Mouse (Mus musculus) MEL (cell line): Measurements from ENCODE around the gene Hmgn1. TPM values are rescaled to one million over a fixed set of nuclear protein-coding genes. Genes with fewer than 3 reads are reported as not detected.
A peak's percentile ranks its signal among the peaks of the same experiment; 100 is the strongest.
"Not testable (repeated sequence)": the region's sequence is repeated elsewhere in the genome, so short reads cannot be mapped to it uniquely, and the experiment has no call there.

Experiments
- DNase-seq: peaks from one replicate; pipeline ENCODE4 v3.0.0; 2011; ENCODE audit warnings: low read depth, low spot score
- H3K27ac ChIP-seq: 2 replicates; pipeline ENCODE4 v1.5.1; 2012; ENCODE audit warnings: low read depth, mild to moderate bottlenecking, control low read depth, low read length, moderate library complexity; ENCODE audit not compliant: control insufficient read depth
- H3K27me3 ChIP-seq, 2 experiments: fragments of 150-350 bp in 1 of 2; sonication (generic) in 1 of 2; 2 replicates each; pipeline ENCODE4 v1.6.1; 2012; ENCODE audit warnings: low read length in 2 of 2, mild to moderate bottlenecking in 2 of 2, improper control_type of control experiment in 1 of 2, moderate library complexity in 1 of 2; ENCODE audit not compliant: insufficient read depth in 2 of 2, control insufficient read depth in 1 of 2
- H3K36me3 ChIP-seq, 2 experiments: 2 replicates each; pipeline ENCODE4 v1.6.1; 2012 to 2014; ENCODE audit warnings: low read length in 2 of 2, improper control_type of control experiment in 1 of 2, inconsistent platforms in 1 of 2, mild to moderate bottlenecking in 1 of 2; ENCODE audit not compliant: insufficient read depth in 2 of 2, control insufficient read depth in 1 of 2
- H3K4me1 ChIP-seq, 2 experiments: fragments of 150-350 bp in 1 of 2; sonication (generic) in 1 of 2; 2 replicates each; pipeline ENCODE4 v1.6.1; 2012; ENCODE audit warnings: low read length in 2 of 2, improper control_type of control experiment in 1 of 2, mild to moderate bottlenecking in 1 of 2; ENCODE audit not compliant: insufficient read depth in 2 of 2, control insufficient read depth in 1 of 2
- H3K4me3 ChIP-seq, 2 experiments: fragments of 150-350 bp in 1 of 2; sonication (generic) in 1 of 2; 2 replicates each; pipeline ENCODE4 v1.5.1; 2012; ENCODE audit warnings: low read depth in 2 of 2, low read length in 2 of 2, mild to moderate bottlenecking in 2 of 2, moderate library complexity in 2 of 2, control low read depth in 1 of 2, improper control_type of control experiment in 1 of 2; ENCODE audit not compliant: control insufficient read depth in 1 of 2, insufficient read depth in 1 of 2
- H3K79me2 ChIP-seq: 2 replicates; pipeline ENCODE4 v1.6.1; 2012; ENCODE audit warnings: mild to moderate bottlenecking, low read length, moderate library complexity; ENCODE audit not compliant: control insufficient read depth, poor library complexity, insufficient read depth
- H3K9ac ChIP-seq: 2 replicates; pipeline ENCODE4 v1.6.1; 2012; ENCODE audit warnings: low read depth, mild to moderate bottlenecking, control low read depth, low read length, moderate library complexity; ENCODE audit not compliant: control insufficient read depth, poor library complexity, severe bottlenecking
- H3K9me3 ChIP-seq: fragments of 150-350 bp; sonication (generic); replicated peaks from 2 replicates; pipeline ENCODE4 v1.6.1; 2012; ENCODE audit warnings: mild to moderate bottlenecking, low read length, improper control_type of control experiment, moderate library complexity; ENCODE audit not compliant: insufficient read depth
- CHD1 ChIP-seq: IDR thresholded peaks from 2 replicates; pipeline ENCODE4 v1.6.1; 2012; ENCODE audit warnings: low read depth, mild to moderate bottlenecking, inconsistent platforms, low read length, improper control_type of control experiment
- CTCF ChIP-seq, 3 experiments: IDR thresholded peaks in 2 of 3; conservative IDR thresholded peaks in 1 of 3; 2 replicates each; pipeline ENCODE4 v1.5.1; 2011 to 2012; ENCODE audit warnings: low read length in 3 of 3, low read depth in 2 of 3, mild to moderate bottlenecking in 2 of 3, improper control_type of control experiment in 1 of 3, inconsistent platforms in 1 of 3, mixed read lengths in 1 of 3, moderate library complexity in 1 of 3; ENCODE audit not compliant: control insufficient read depth in 1 of 3, insufficient read depth in 1 of 3, poor library complexity in 1 of 3, severe bottlenecking in 1 of 3
- EP300 ChIP-seq, 2 experiments: IDR thresholded peaks; 2 replicates each; pipeline ENCODE4 v1.6.1; 2011; ENCODE audit warnings: improper control_type of control experiment in 2 of 2, low read length in 2 of 2, low read depth in 1 of 2, mild to moderate bottlenecking in 1 of 2
- GABPA ChIP-seq: IDR thresholded peaks from 2 replicates; pipeline ENCODE4 v1.6.1; 2012; ENCODE audit warnings: low read depth, mild to moderate bottlenecking, inconsistent platforms, low read length, improper control_type of control experiment, moderate library complexity
- GATA1 ChIP-seq: IDR thresholded peaks from 2 replicates; pipeline ENCODE4 v1.6.1; 2011; ENCODE audit warnings: low read depth, low read length, improper control_type of control experiment
- JUND ChIP-seq: IDR thresholded peaks from 2 replicates; pipeline ENCODE4 v1.6.1; 2011; ENCODE audit warnings: low read depth, mild to moderate bottlenecking, improper control_type of control experiment, low read length
- KAT2A ChIP-seq: conservative IDR thresholded peaks from 2 replicates; pipeline ENCODE4 v1.6.1; 2012; ENCODE audit warnings: low read depth, low read length, improper control_type of control experiment, inconsistent platforms
- MAX ChIP-seq: IDR thresholded peaks from 2 replicates; pipeline ENCODE4 v1.6.1; 2011; ENCODE audit warnings: low read length, improper control_type of control experiment
- MAZ ChIP-seq: IDR thresholded peaks from 2 replicates; pipeline ENCODE4 v1.6.1; 2012; ENCODE audit warnings: low read depth, mild to moderate bottlenecking, inconsistent platforms, low read length, improper control_type of control experiment
- MXI1 ChIP-seq: IDR thresholded peaks from 2 replicates; pipeline ENCODE4 v1.6.1; 2011; ENCODE audit warnings: mild to moderate bottlenecking, low read depth, low read length, improper control_type of control experiment
- NELFE ChIP-seq: IDR thresholded peaks from 2 replicates; pipeline ENCODE4 v1.6.1; 2011; ENCODE audit warnings: low read depth, low read length, improper control_type of control experiment
- NRF1 ChIP-seq: IDR thresholded peaks from 2 replicates; pipeline ENCODE4 v1.6.1; 2014; ENCODE audit warnings: low read depth, mild to moderate bottlenecking, inconsistent platforms, low read length, improper control_type of control experiment, moderate library complexity; ENCODE audit not compliant: poor library complexity, insufficient read depth, severe bottlenecking
- POLR2A ChIP-seq, 2 experiments: IDR thresholded peaks; 2 replicates each; pipeline ENCODE4 v1.6.1; 2011 to 2012; ENCODE audit warnings: low read length in 2 of 2, mild to moderate bottlenecking in 2 of 2, control low read depth in 1 of 2, improper control_type of control experiment in 1 of 2, low read depth in 1 of 2, moderate library complexity in 1 of 2; ENCODE audit not compliant: control insufficient read depth in 1 of 2, insufficient read depth in 1 of 2, poor library complexity in 1 of 2
- RCOR1 ChIP-seq: IDR thresholded peaks from 2 replicates; pipeline ENCODE4 v1.6.1; 2012; ENCODE audit warnings: low read depth, mild to moderate bottlenecking, inconsistent platforms, low read length, improper control_type of control experiment
- SMC3 ChIP-seq: IDR thresholded peaks from 2 replicates; pipeline ENCODE4 v1.6.1; 2011; ENCODE audit warnings: low read depth, low read length, improper control_type of control experiment
- TAL1 ChIP-seq: IDR thresholded peaks from 2 replicates; pipeline ENCODE4 v1.6.1; 2012; ENCODE audit warnings: mild to moderate bottlenecking, inconsistent platforms, low read length, moderate library complexity, mixed read lengths
- TBP ChIP-seq: IDR thresholded peaks from 2 replicates; pipeline ENCODE4 v1.8.0; 2011; ENCODE audit warnings: low read depth, low read length, improper control_type of control experiment
- TCF12 ChIP-seq: IDR thresholded peaks from 2 replicates; pipeline ENCODE4 v1.6.1; 2014; ENCODE audit warnings: low read depth, mild to moderate bottlenecking, inconsistent platforms, low read length, improper control_type of control experiment, moderate library complexity
- UBTF ChIP-seq: IDR thresholded peaks from 2 replicates; pipeline ENCODE4 v1.6.1; 2012; ENCODE audit warnings: low read depth, mild to moderate bottlenecking, inconsistent platforms, low read length, improper control_type of control experiment, moderate library complexity, borderline replicate concordance; ENCODE audit not compliant: insufficient read depth
- USF2 ChIP-seq, 2 experiments: IDR thresholded peaks; 2 replicates each; pipeline ENCODE4 v1.6.1; 2011 to 2012; ENCODE audit warnings: improper control_type of control experiment in 2 of 2, low read length in 2 of 2, borderline replicate concordance in 1 of 2, inconsistent platforms in 1 of 2, low read depth in 1 of 2, mild to moderate bottlenecking in 1 of 2; ENCODE audit not compliant: insufficient read depth in 1 of 2
- ZC3H11A ChIP-seq: IDR thresholded peaks from 2 replicates; pipeline ENCODE4 v1.6.1; 2012; ENCODE audit warnings: low read depth, mild to moderate bottlenecking, inconsistent platforms, low read length, improper control_type of control experiment
- ZKSCAN1 ChIP-seq: IDR thresholded peaks from 2 replicates; pipeline ENCODE4 v1.6.1; 2012; ENCODE audit warnings: low read depth, mild to moderate bottlenecking, inconsistent platforms, low read length, improper control_type of control experiment, moderate library complexity
- polyA plus RNA-seq, 2 experiments: library from polyadenylated mRNA; stranded (reverse) in 1 of 2; unstranded in 1 of 2; fragments of >175 nt in 1 of 2; fragments of >200 nt in 1 of 2; gene quantifications; 2 replicates each; pipeline versions ENCODE4 v1.2.1 to v1.2.4; 2012; ENCODE audit warnings: low replicate concordance in 2 of 2, low read depth in 1 of 2; ENCODE audit not compliant: insufficient read length in 2 of 2, insufficient read depth in 1 of 2, missing spikeins in 1 of 2
- total RNA-seq: library from RNA; depleted of rRNA; stranded (reverse); fragments of 300-350 nt; gene quantifications from 2 replicates; pipeline ENCODE4 v1.2.3, GENCODE M21; 2012

Hmgn1 gene
- total and polyA plus RNA-seq, 3 experiments, result 185 to 778 (median 246) TPM

DNA sequence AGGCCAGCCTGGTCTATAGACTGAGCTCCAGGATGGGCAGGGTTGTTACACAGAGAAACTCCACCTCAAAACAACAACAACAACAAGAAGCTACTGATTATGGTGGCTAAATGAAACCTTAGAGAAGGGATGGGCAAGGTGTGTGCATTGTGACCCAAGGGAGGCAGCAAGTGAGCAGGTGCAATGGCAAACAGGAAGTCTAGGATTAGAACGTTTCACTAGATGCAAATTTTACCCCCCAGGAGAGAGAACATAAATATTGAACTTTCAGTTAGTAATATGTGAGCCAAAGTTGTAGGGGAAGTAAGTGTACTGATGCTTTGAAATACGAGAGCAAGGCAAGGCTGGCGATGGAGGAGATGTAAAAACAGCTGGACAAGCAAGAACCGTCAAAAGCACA lies 17.9 kb downstream of the Hmgn1 start:
- Histone ChIP-seq H3K27ac (no peak overlapping the region), H3K9me3 (no peaks in the 10 kb centered on the region), H3K9ac (no peak overlapping the region), H3K36me3 (no peaks in the 10 kb centered on the region), H3K79me2 (no peaks in the 10 kb centered on the region), H3K27me3 (no peaks in the 10 kb centered on the region), H3K4me3 (no peak overlapping the region), H3K4me1 (no peaks in the 10 kb centered on the region)
- no peak for DNase-seq
- TF ChIP-seq EP300 (IDR thresholded peaks at IDR 0.05; ENCODE audit: low read depth in 1 of 2, low read length in 2 of 2), result no peak
- no peak for TF ChIP-seq MXI1
- TF ChIP-seq ZKSCAN1, result no peak
- TF ChIP-seq UBTF, result no peak
- TF ChIP-seq RCOR1, result no peak
- no peak for TF ChIP-seq CHD1
- no peak for TF ChIP-seq GATA1
- no peak for TF ChIP-seq USF2 (IDR thresholded peaks at IDR 0.05; ENCODE audit: borderline replicate concordance in 1 of 2, insufficient read depth in 1 of 2, low read depth in 1 of 2, low read length in 2 of 2)
- no peak for TF ChIP-seq KAT2A
- no peak for TF ChIP-seq TCF12
- TF ChIP-seq MAZ, result no peak
- TF ChIP-seq SMC3, result no peak
- no peak for TF ChIP-seq NELFE
- no peak for TF ChIP-seq JUND
- no peak for TF ChIP-seq MAX
- TF ChIP-seq NRF1, result no peak
- no peak for TF ChIP-seq POLR2A (IDR thresholded peaks at IDR 0.05; ENCODE audit: control insufficient read depth in 1 of 2, insufficient read depth in 1 of 2, low read depth in 1 of 2, low read length in 2 of 2, poor library complexity in 1 of 2)
- no peak for TF ChIP-seq ZC3H11A
- TF ChIP-seq GABPA, result no peak

DNA sequence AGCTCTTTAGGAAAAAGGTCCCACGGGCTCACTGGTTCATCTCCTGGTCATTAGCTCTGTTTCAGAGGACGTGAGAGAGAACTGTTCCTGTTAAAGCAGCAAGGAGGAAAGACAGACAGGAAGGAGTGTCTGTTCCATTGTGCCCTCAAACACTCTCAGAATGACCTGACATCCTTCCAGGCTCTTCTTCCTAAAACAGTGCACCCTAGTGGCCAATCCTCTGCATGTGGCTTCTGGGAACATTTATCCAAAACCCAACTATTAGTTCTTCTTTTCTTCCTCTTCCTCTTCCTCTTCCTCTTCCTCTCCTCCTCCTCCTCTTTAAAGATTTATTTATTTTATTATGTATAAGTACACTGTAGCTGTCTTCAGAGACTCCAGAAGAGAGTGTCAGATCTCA lies 24.5 kb downstream of the Hmgn1 start:
- Histone ChIP-seq H3K4me1 (no peaks in the 10 kb centered on the region), H3K36me3 (no peaks in the 10 kb centered on the region), H3K4me3 (no peak overlapping the region), H3K27ac (no peak overlapping the region), H3K27me3 (no peaks in the 10 kb centered on the region), H3K79me2 (no peaks in the 10 kb centered on the region), H3K9me3 (no peaks in the 10 kb centered on the region), H3K9ac (no peak overlapping the region)
- DNase-seq, result peak; percentile 58
- TF ChIP-seq SMC3, result peak; percentile 40
- TF ChIP-seq TAL1, result no peak
- no peak for TF ChIP-seq TBP
- peak; percentile 36 to 67 (median 51) for TF ChIP-seq CTCF (IDR thresholded peaks at IDR 0.05 in 2 of 3, conservative IDR thresholded peaks at IDR 0.05 in 1 of 3; ENCODE audit: control insufficient read depth in 1 of 3, insufficient read depth in 1 of 3, low read depth in 2 of 3, low read length in 3 of 3, poor library complexity in 1 of 3, severe bottlenecking in 1 of 3)

DNA sequence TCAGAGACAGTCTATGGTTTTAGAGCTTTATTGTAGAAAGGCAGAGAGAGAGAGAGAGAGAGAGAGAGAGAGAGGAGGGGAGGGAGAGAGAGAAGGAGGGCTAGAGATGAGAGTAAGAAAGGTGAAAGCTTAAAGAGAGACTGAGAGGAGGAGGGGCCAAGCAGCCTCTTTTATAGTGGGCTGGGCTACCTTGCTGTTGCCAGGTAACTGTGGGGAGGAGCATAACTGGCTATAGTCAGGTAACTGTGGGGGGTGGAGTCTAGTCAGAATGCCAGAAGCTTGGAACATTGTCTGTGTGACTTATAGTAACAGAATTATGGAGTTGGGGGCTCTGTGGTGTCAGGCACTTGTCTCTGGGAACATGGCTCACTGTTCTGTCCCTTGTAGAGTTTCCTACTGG lies 29.7 kb downstream of the Hmgn1 start:
- H3K4me1 ChIP-seq, H3K27ac ChIP-seq, DNase-seq, H3K9ac ChIP-seq, H3K9me3 ChIP-seq, H3K36me3 ChIP-seq, H3K79me2 ChIP-seq, H3K27me3 ChIP-seq, H3K4me3 ChIP-seq: not testable (repeated sequence)
